ENCODE assay signal across 8 mouse cellular contexts in genomic region chr3:36635449-36635848, GRCm38 (mm10). TPM values are rescaled to one million over a fixed set of nuclear protein-coding genes. Genes with fewer than 3 reads are reported as not detected.
DNase-seq lines count a peak whose midpoint lies in the region; ATAC-seq and TF ChIP-seq lines count a peak whose summit lies in the region.

No protein-coding gene starts in this region.

- H3K4me2 ChIP-seq in hindbrain, embryonic 14.5 days (replicated peaks), result no peak overlapping the region

- peak; percentile 9 for DNase-seq in gastrocnemius, postnatal 14 days
- no peak for DNase-seq in gastrocnemius, postnatal 25 days
- DNase-seq in cerebellum, postnatal 14 days, result peak; percentile 70 to 77
- DNase-seq in hindbrain, embryonic 14.5 days (ENCODE audit: low spot score), result peak; percentile 69
- peak; percentile 38 for DNase-seq in limb, embryonic 10.5 days (ENCODE audit: low spot score)
- DNase-seq in right cerebral cortex, adult 2 months (ENCODE audit: low spot score in 2 of 2), result peak; percentile 68 to 72
- DNase-seq in spleen, adult 18-20 months, result no peak

- H3K27me3 ChIP-seq in E14TG2a.4 (ENCODE audit: insufficient read depth, low read length), result no peaks in the 10 kb centered on the region
- no peaks in the 10 kb centered on the region for H3K27me3 ChIP-seq in hindbrain, embryonic 14.5 days (ENCODE audit: control insufficient read depth, insufficient read depth, low read length)
- H3K27me3 ChIP-seq in limb, embryonic 10.5 days (ENCODE audit: low read depth, poor library complexity, severe bottlenecking), result no peaks in the 10 kb centered on the region

- no peaks in the 10 kb centered on the region for H3K9me3 ChIP-seq in E14TG2a.4 (ENCODE audit: low read length)
- no peaks in the 10 kb centered on the region for H3K9me3 ChIP-seq in hindbrain, embryonic 14.5 days (ENCODE audit: control insufficient read depth, low read length)
- no peaks in the 10 kb centered on the region for H3K9me3 ChIP-seq in limb, embryonic 10.5 days (replicated peaks)

- no peak overlapping the region for H3K27ac ChIP-seq in hindbrain, embryonic 14.5 days
- no peak overlapping the region for H3K27ac ChIP-seq in limb, embryonic 10.5 days

- TF ChIP-seq CTCF in E14TG2a.4 (conservative IDR thresholded peaks at IDR 0.05; ENCODE audit: low read length), result peak; percentile 15

- peak; percentile 73; the same call in 1 of the 2 replicates for ATAC-seq in hindbrain, embryonic 14.5 days (ENCODE audit: low FRiP score)

- 27% methylated on average over 4 of the region's 4 CpGs for WGBS in hindbrain, embryonic 14.5 days
- WGBS in limb, embryonic 10.5 days, result 26% methylated on average over 4 of the region's 4 CpGs

- no peak overlapping the region for H3K4me3 ChIP-seq in E14TG2a.4 (replicated peaks; ENCODE audit: low read length)
- no peak overlapping the region for H3K4me3 ChIP-seq in hindbrain, embryonic 14.5 days (replicated peaks; ENCODE audit: low read length)
- no peak overlapping the region for H3K4me3 ChIP-seq in limb, embryonic 10.5 days

- no peak overlapping the region for H3K9ac ChIP-seq in hindbrain, embryonic 14.5 days

- H3K4me1 ChIP-seq in E14TG2a.4 (replicated peaks; ENCODE audit: low read depth, low read length), result no peaks in the 10 kb centered on the region
- no peaks in the 10 kb centered on the region for H3K4me1 ChIP-seq in hindbrain, embryonic 14.5 days (replicated peaks; ENCODE audit: control insufficient read depth, insufficient read depth, low read length)
- no peaks in the 10 kb centered on the region for H3K4me1 ChIP-seq in limb, embryonic 10.5 days

- H3K36me3 ChIP-seq in E14TG2a.4 (ENCODE audit: insufficient read depth, low read length), result no peaks in the 10 kb centered on the region
- no peaks in the 10 kb centered on the region for H3K36me3 ChIP-seq in hindbrain, embryonic 14.5 days (replicated peaks; ENCODE audit: control insufficient read depth, insufficient read depth)
- H3K36me3 ChIP-seq in limb, embryonic 10.5 days, result no peaks in the 10 kb centered on the region

- intact Hi-C loops in gastrocnemius, postnatal 14 days (cut with DNase I; ENCODE audit: low total_unique reads), result no loop called here

RNA-seq across cellular contexts. Expression of gene Bbs7, which starts 22.2 kb away (rescaled TPM):
- total RNA-seq in gastrocnemius, postnatal 14 days (2021), result 1 to 10 TPM; 4.9 to 5.0 TPM
- total RNA-seq in gastrocnemius, postnatal 25 days (2021), result 1 to 10 TPM; 7.0 to 7.6 TPM
- polyA plus RNA-seq in hindbrain, embryonic 14.5 days (2014; fragmentation: Nextera tagmentation; extraction: Ambion mirVana), result 20.6 and 24.0 TPM in 2 replicates
- polyA plus RNA-seq in limb, embryonic 10.5 days (2016; fragmentation: Nextera tagmentation; extraction: Ambion mirVana), result 14.1 and 18.9 TPM in 2 replicates

RNA-seq across cellular contexts. Expression of gene Trpc3, which starts 54.5 kb away (rescaled TPM):
- total RNA-seq in gastrocnemius, postnatal 14 days (2021), result 1 to 10 TPM; 4.9 to 6.5 TPM
- 1 to 10 TPM; 2.2 to 2.6 TPM for total RNA-seq in gastrocnemius, postnatal 25 days (2021)
- 16.3 and 20.0 TPM in 2 replicates for polyA plus RNA-seq in hindbrain, embryonic 14.5 days (2014; fragmentation: Nextera tagmentation; extraction: Ambion mirVana)
- polyA plus RNA-seq in limb, embryonic 10.5 days (2016; fragmentation: Nextera tagmentation; extraction: Ambion mirVana), result 1.5 TPM in 2 replicates

Comparison
In these comparisons a context has a peak if more than half of its experiments do, and no peak if none do; other contexts are left out.
1. DNase-seq: peak in gastrocnemius, postnatal 14 days (single experiment), cerebellum, postnatal 14 days (2 of 2), hindbrain, embryonic 14.5 days (single experiment), limb, embryonic 10.5 days (single experiment) and right cerebral cortex, adult 2 months (2 of 2); none in gastrocnemius, postnatal 25 days (single experiment) and spleen, adult 18-20 months (0 of 2).